Mouse (Mus musculus) lung, postnatal 0 days (tissue): ENCODE results near the gene Cacng8. TPM values are rescaled to one million over a fixed set of nuclear protein-coding genes. Genes with fewer than 3 reads are reported as not detected.

Source experiments
- ATAC-seq: fragments of 200-750 bp; cut with Nextera tagmentation; 2 replicates; pipeline ENCODE4 v1.8.0; 2017; ENCODE audit warnings: moderate library complexity
- DNase-seq: peaks from one replicate; pipeline ENCODE4 v3.0.0-alpha.2; 2016; ENCODE audit warnings: low spot score
- H3K27ac ChIP-seq: fragments of 300-500 bp; sonication (generic); 2 replicates; pipeline ENCODE4 v1.5.1; 2014; ENCODE audit warnings: antibody characterized with exemption, mild to moderate bottlenecking, low read length, mixed read lengths
- H3K27me3 ChIP-seq: fragments of 300-500 bp; sonication (generic); replicated peaks from 2 replicates; pipeline ENCODE4 v1.6.1; 2014; ENCODE audit warnings: low read length, mixed read lengths; ENCODE audit not compliant: insufficient read depth
- H3K36me3 ChIP-seq: fragments of 300-500 bp; sonication (generic); 2 replicates; pipeline ENCODE4 v1.6.1; 2014; ENCODE audit warnings: low read length, mixed read lengths; ENCODE audit not compliant: insufficient read depth
- H3K4me1 ChIP-seq: fragments of 300-500 bp; sonication (generic); 2 replicates; pipeline ENCODE4 v1.6.1; 2014; ENCODE audit warnings: antibody characterized with exemption, low read depth, low read length, mixed read lengths; ENCODE audit not compliant: insufficient read depth
- H3K4me2 ChIP-seq: fragments of 300-500 bp; sonication (generic); replicated peaks from 2 replicates; pipeline ENCODE4 v1.6.1; 2014; ENCODE audit warnings: low read depth, mild to moderate bottlenecking, low read length, moderate library complexity, mixed read lengths
- H3K4me3 ChIP-seq: fragments of 300-500 bp; sonication (generic); 2 replicates; pipeline ENCODE4 v1.5.1; 2014; ENCODE audit warnings: low read depth, low read length
- H3K9ac ChIP-seq: fragments of 300-500 bp; sonication (generic); replicated peaks from 2 replicates; pipeline ENCODE4 v1.6.1; 2014; ENCODE audit warnings: low read depth, mild to moderate bottlenecking
- H3K9me3 ChIP-seq: fragments of 300-500 bp; sonication (generic); 2 replicates; pipeline ENCODE4 v1.6.1; 2016; ENCODE audit warnings: low read length, mixed read lengths
- CTCF ChIP-seq: IDR thresholded peaks from 2 replicates; pipeline ENCODE4 v1.5.1; 2016; ENCODE audit warnings: antibody characterized with exemption, mild to moderate bottlenecking
- EP300 ChIP-seq: IDR thresholded peaks from 2 replicates; pipeline ENCODE4 v1.6.1; 2016; ENCODE audit warnings: antibody characterized with exemption, mild to moderate bottlenecking, control low read depth
- WGBS: fragments of 180-500 bp; shearing (Covaris S2); extraction: QIAGEN DNeasy Blood & Tissue Kit; methylation state at CpG from one replicate; pipeline ENCODE4 v1.1.7; 2014; 5-methylcytosine and 5-hydroxymethylcytosine counted together
- polyA plus RNA-seq: library from polyadenylated mRNA; unstranded; fragments of >200 nt; fragmentation: Nextera tagmentation; extraction: Ambion mirVana; gene quantifications from 2 replicates; pipeline ENCODE4 v1.2.1, GENCODE M21; 2015

Gene Cacng8
- polyA plus RNA-seq, 1 experiment from 2014 or later: 0.13 TPM

DNA sequence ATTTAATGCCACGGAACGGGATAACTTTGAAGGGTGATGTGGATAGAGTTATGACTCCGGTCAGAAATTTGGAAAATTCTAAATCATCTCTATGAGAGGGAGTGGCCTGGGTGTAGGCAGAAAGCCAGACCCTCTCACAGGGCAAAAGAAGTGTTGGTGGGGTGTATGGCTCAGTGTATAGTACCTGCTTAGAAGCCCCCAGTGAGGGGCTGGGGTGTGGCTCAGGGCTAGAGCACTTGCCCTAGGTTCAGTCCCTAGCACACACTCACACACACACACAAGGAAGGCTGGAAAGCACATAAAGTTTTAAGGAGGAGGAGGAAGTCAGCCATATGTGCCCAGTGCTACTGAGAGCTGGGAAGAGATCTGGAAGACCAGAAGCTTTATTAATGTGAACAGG, 30.8 kb downstream of the Cacng8 start:
- Histone ChIP-seq H3K27ac (no peak overlapping the region), H3K9me3 (no peaks in the 10 kb centered on the region), H3K4me3 (no peak overlapping the region), H3K9ac (no peak overlapping the region), H3K4me1 (no peaks in the 10 kb centered on the region), H3K27me3 (peaks cover 26% of the 10 kb centered on the region; the same call in 1 of the 2 replicates), H3K36me3 (no peaks in the 10 kb centered on the region), H3K4me2 (no peak overlapping the region)
- no peak for TF ChIP-seq CTCF
- no peak for TF ChIP-seq EP300
- no peak for ATAC-seq
- DNase-seq: no peak
- 61% methylated on average over 3 of the region's 3 CpGs for WGBS

DNA sequence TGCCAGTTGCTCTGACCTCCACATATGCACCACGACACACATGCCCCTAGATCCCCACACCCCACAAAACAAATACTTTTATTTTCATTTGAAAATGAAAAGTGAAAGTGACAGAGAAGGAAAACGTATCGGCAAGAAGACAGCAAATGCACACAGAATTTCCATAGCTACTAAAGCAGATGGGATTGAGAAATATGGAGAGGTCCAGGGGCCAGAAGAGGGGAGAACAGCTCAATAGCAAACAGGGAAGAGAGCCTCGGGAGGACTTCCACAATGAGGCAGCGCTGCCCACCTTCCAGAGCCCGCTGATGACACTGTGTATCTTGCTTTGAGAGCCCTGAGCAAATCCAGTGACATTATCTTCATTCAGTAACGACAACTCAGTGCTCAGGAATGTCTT, 31.6 kb downstream of the Cacng8 start:
- Histone ChIP-seq H3K27me3 (peaks cover 19% of the 10 kb centered on the region; the same call in 1 of the 2 replicates), H3K9ac (no peak overlapping the region), H3K36me3 (no peaks in the 10 kb centered on the region), H3K4me3 (no peak overlapping the region), H3K4me1 (no peaks in the 10 kb centered on the region), H3K4me2 (no peak overlapping the region), H3K9me3 (no peaks in the 10 kb centered on the region), H3K27ac (no peak overlapping the region)
- DNase-seq (no peak), ATAC-seq (no peak)
- WGBS: 43% methylated on average over 7 of the region's 7 CpGs
- TF ChIP-seq CTCF (no peak), EP300 (no peak)

DNA sequence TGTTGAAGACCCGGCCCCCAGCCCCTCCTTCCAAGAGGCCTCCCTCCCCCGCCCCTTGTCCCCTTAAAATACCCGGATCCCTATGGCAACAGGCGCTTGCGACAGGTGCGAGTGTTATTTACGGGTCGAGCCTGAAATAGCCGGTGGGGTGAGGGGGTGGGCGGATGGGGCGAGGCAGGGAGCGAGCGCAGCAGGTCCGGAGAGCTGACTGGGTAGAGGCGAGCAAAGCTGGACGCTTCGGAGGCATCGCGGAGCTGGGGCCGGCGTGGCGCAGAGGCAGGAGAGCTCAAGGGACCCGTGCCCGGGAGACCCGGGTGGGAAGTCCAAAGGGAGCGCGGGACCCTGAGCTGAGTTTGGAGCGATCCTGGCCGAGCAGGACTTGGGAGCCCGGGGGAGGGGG, 32.9 kb downstream of the Cacng8 start:
- DNase-seq: no peak
- under 1% methylated on average over 30 of the region's 30 CpGs for WGBS

DNA sequence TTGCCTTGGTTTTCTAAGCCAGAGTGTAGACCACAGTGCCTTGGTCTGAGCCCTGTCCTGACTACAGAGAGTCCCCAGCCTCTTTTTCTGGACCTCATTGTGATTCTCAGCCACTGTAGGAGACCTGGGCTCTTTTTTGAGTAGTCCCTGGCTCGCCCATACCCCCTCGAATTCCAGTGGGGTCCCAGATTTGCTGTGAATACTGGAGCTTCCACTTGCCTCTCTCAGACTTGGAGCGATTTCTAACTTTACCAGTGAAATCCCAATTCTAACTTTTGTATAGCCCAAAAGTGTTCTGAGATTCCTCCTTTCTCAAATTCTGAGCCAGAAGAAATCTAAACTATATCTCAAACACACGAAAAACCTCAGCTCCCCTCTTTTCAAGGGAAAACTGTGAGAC, 33.4 kb downstream of the Cacng8 start, which contains the start of gene Cacng6:
Gene Cacng6 (plus strand): TSS at position 301 of the 400 bp plus-strand sequence.
- Histone ChIP-seq H3K9me3 (no peaks in the 10 kb centered on the region), H3K4me2 (no peak within 1 kb of the TSS; the same call in 1 of the 2 replicates), H3K4me1 (no peaks in the 10 kb centered on the region), H3K27ac (no peak within 1 kb of the TSS), H3K36me3 (no peaks in the 10 kb centered on the region), H3K4me3 (no peak within 1 kb of the TSS), H3K9ac (no peak within 1 kb of the TSS), H3K27me3 (peaks cover 19% of the 10 kb centered on the region; the same call in 1 of the 2 replicates)
- ATAC-seq (no peak), DNase-seq (no peak)
- TF ChIP-seq CTCF (no peak), EP300 (no peak)
- 38% methylated on average over 4 of the region's 4 CpGs for WGBS

More for the DNA sequence above, 32.9 kb downstream of the Cacng8 start:
- H3K36me3 ChIP-seq: no peaks in the 10 kb centered on the region
- no peak overlapping the region for H3K4me3 ChIP-seq
- no peak for ATAC-seq
- no peaks in the 10 kb centered on the region for H3K9me3 ChIP-seq
- no peak overlapping the region for H3K9ac ChIP-seq
- H3K4me2 ChIP-seq: no peak overlapping the region; the same call in 1 of the 2 replicates
- no peak overlapping the region for H3K27ac ChIP-seq
- TF ChIP-seq CTCF: no peak
- TF ChIP-seq EP300: no peak
- H3K27me3 ChIP-seq: peaks cover 19% of the 10 kb centered on the region; the same call in 1 of the 2 replicates
- no peaks in the 10 kb centered on the region for H3K4me1 ChIP-seq

DNA sequence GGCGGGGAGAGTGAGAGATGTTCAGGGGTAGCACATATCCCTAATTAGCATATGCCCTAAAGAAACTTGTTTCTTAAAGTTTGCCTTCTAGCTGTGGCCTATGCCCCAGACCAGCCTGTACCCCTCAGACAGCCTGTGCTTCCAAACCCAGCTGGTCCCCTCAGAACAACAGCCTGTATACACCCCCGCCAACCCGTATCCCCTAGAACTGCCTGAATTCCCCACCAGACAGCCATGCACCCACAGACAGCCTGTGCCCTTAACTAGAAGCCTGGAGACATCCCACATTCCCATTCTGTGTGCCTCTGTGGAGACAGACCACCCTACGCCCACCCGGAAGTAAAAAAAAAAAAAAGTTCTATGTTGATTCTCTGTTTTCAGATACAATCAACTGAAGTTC, 34.7 kb downstream of the Cacng8 start:
- Histone ChIP-seq H3K4me3 (no peak overlapping the region), H3K27ac (no peak overlapping the region), H3K9ac (no peak overlapping the region), H3K4me2 (no peak overlapping the region), H3K36me3 (no peaks in the 10 kb centered on the region), H3K9me3 (no peaks in the 10 kb centered on the region), H3K4me1 (no peaks in the 10 kb centered on the region), H3K27me3 (peaks cover 19% of the 10 kb centered on the region; the same call in 1 of the 2 replicates)
- WGBS: 92% methylated on average over 5 of the region's 5 CpGs
- no peak for ATAC-seq
- TF ChIP-seq EP300 (no peak), CTCF (no peak)
- no peak for DNase-seq

DNA sequence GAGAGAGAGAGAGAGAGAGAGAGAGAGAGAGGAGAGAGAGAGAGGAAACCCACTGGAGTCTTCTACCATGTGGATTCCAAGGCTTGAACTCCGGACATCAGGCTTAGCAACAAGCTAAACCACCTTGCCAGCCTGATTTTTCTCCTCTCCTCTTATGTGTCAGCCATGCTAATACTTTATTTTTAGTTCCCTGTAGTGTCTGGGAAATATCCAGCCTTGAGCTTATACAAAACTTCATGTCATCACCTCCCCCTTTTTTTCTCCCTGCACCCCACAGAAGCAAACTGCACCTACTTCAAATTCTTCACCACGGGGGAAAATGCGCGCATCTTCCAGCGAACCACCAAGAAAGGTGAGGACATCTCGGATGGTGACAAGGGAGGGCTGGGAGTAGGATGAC, 39.7 kb downstream of the Cacng8 start:
- Histone ChIP-seq H3K4me1 (no peaks in the 10 kb centered on the region), H3K27me3 (no peaks in the 10 kb centered on the region), H3K4me3 (no peak overlapping the region), H3K27ac (no peak overlapping the region), H3K4me2 (no peak overlapping the region), H3K9me3 (no peaks in the 10 kb centered on the region), H3K9ac (no peak overlapping the region), H3K36me3 (no peaks in the 10 kb centered on the region)
- ATAC-seq (no peak), DNase-seq (no peak)
- 67% methylated on average over 6 of the region's 6 CpGs for WGBS
- no peak for TF ChIP-seq EP300
- no peak for TF ChIP-seq CTCF

DNA sequence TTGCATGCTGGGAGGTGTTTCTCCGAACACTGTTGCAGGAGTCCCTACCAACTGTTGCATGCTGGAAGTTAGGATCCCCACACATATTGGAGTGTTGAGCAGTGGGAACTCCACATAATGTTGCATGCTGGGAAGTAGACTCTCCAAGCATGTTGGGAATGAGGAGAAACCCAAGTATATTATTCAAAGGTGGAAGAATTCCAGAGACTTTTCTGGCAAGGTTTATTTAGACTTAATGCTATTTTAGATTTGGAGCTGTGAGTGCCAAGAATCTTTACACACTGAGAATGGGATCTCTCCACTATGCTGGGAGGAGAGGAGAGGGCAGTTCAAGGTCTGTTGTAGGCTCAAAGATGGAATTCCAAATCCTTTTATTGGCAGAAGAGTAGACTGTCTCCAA, 41.6 kb downstream of the Cacng8 start:
- Histone ChIP-seq H3K9ac (no peak overlapping the region), H3K27me3 (no peaks in the 10 kb centered on the region), H3K9me3 (no peaks in the 10 kb centered on the region), H3K36me3 (no peaks in the 10 kb centered on the region), H3K4me1 (no peaks in the 10 kb centered on the region), H3K27ac (no peak overlapping the region), H3K4me3 (no peak overlapping the region), H3K4me2 (no peak overlapping the region)
- no peak for TF ChIP-seq CTCF
- TF ChIP-seq EP300: no peak
- no peak for ATAC-seq
- 82% methylated on average over 1 of the region's 1 CpGs for WGBS
- DNase-seq: no peak
